Mouse (Mus musculus): Measurements from ENCODE around the gene Etv1. TPM values are rescaled to one million over a fixed set of nuclear protein-coding genes. Genes with fewer than 3 reads are reported as not detected.

Etv1 gene
- polyA plus RNA-seq, 1 experiment, result 3.4 TPM

GRCm38 (mm10) chr12:38859675-38860074, 80.5 kb downstream of the Etv1 start:
- no peaks in the 10 kb centered on the region for H3K79me3 ChIP-seq (ENCODE audit: low read depth)
- no peaks in the 10 kb centered on the region for H3K27me3 ChIP-seq (ENCODE audit: control insufficient read depth, insufficient read depth, insufficient read length)
- H3K36me3 ChIP-seq (ENCODE audit: control insufficient read depth, insufficient read depth), result no peaks in the 10 kb centered on the region
- H3ac ChIP-seq (ENCODE audit: control insufficient read depth, insufficient read length, low read depth), result no peak overlapping the region
- H3K79me2 ChIP-seq (ENCODE audit: control insufficient read depth, insufficient read depth), result no peaks in the 10 kb centered on the region
- no peak overlapping the region for H3K4me3 ChIP-seq (ENCODE audit: insufficient read depth, poor library complexity, severe bottlenecking)
- TF ChIP-seq CEBPB (IDR thresholded peaks at IDR 0.05; ENCODE audit: low read depth), result no peak
- TF ChIP-seq FOSL1 (IDR thresholded peaks at IDR 0.05; ENCODE audit: insufficient read depth, low read length, poor library complexity, severe bottlenecking), result no peak
- TF ChIP-seq MAX (IDR thresholded peaks at IDR 0.05), result no peak
- TF ChIP-seq USF1 (IDR thresholded peaks at IDR 0.05; ENCODE audit: low read depth), result no peak
- no peak for TF ChIP-seq MYOG (IDR thresholded peaks at IDR 0.05; ENCODE audit: control insufficient read depth, extremely low read depth, insufficient read length)
- TF ChIP-seq MYOD1 (IDR thresholded peaks at IDR 0.05; ENCODE audit: control insufficient read depth, insufficient read length, low read depth), result no peak
- TF ChIP-seq CTCF (IDR thresholded peaks at IDR 0.05; ENCODE audit: control insufficient read depth, insufficient read depth, insufficient read length), result no peak

GRCm38 (mm10) chr12:38860168-38861115, 81.3 kb downstream of the Etv1 start:
- Histone ChIP-seq H3K36me3 (ENCODE audit: control insufficient read depth, insufficient read depth) (no peaks in the 10 kb centered on the region), H3K27me3 (ENCODE audit: control insufficient read depth, insufficient read depth, insufficient read length) (no peaks in the 10 kb centered on the region), H3ac (ENCODE audit: control insufficient read depth, insufficient read length, low read depth) (no peak overlapping the region), H3K79me3 (ENCODE audit: low read depth) (no peaks in the 10 kb centered on the region), H3K79me2 (ENCODE audit: control insufficient read depth, insufficient read depth) (no peaks in the 10 kb centered on the region), H3K4me3 (ENCODE audit: insufficient read depth, poor library complexity, severe bottlenecking) (no peak overlapping the region)
- TF ChIP-seq USF1 (IDR thresholded peaks at IDR 0.05; ENCODE audit: low read depth) (no peak), CTCF (IDR thresholded peaks at IDR 0.05; ENCODE audit: control insufficient read depth, insufficient read depth, insufficient read length) (no peak), MAX (IDR thresholded peaks at IDR 0.05) (no peak)

- H3K79me2 ChIP-seq (ENCODE audit: control insufficient read depth, insufficient read depth), result no peaks in the 10 kb centered on the region
- H3K79me3 ChIP-seq (ENCODE audit: low read depth), result no peaks in the 10 kb centered on the region
- H3K27me3 ChIP-seq (ENCODE audit: control insufficient read depth, insufficient read depth, insufficient read length), result no peaks in the 10 kb centered on the region
- no peak for TF ChIP-seq MYOG (IDR thresholded peaks at IDR 0.05; ENCODE audit: control insufficient read depth, extremely low read depth, insufficient read length)
- TF ChIP-seq MAX (IDR thresholded peaks at IDR 0.05), result no peak
- no peak for TF ChIP-seq CEBPB (IDR thresholded peaks at IDR 0.05; ENCODE audit: low read depth)
- H3ac ChIP-seq (ENCODE audit: control insufficient read depth, insufficient read length, low read depth), result no peak overlapping the region
- no peak overlapping the region for H3K4me3 ChIP-seq (ENCODE audit: insufficient read depth, poor library complexity, severe bottlenecking)
- H3K36me3 ChIP-seq (ENCODE audit: control insufficient read depth, insufficient read depth), result no peaks in the 10 kb centered on the region
These were observed 84.2 kb downstream of the Etv1 start for GRCm38 (mm10) chr12:38863395-38863794.

GRCm38 (mm10) chr12:38863982-38864828, 85.0 kb downstream of the Etv1 start:
- Histone ChIP-seq H3ac (ENCODE audit: control insufficient read depth, insufficient read length, low read depth) (no peak overlapping the region), H3K79me3 (ENCODE audit: low read depth) (no peaks in the 10 kb centered on the region), H3K79me2 (ENCODE audit: control insufficient read depth, insufficient read depth) (no peaks in the 10 kb centered on the region), H3K36me3 (ENCODE audit: control insufficient read depth, insufficient read depth) (no peaks in the 10 kb centered on the region), H3K27me3 (ENCODE audit: control insufficient read depth, insufficient read depth, insufficient read length) (no peaks in the 10 kb centered on the region), H3K4me3 (ENCODE audit: insufficient read depth, poor library complexity, severe bottlenecking) (no peak overlapping the region)
- TF ChIP-seq USF1 (IDR thresholded peaks at IDR 0.05; ENCODE audit: low read depth) (no peak), CTCF (IDR thresholded peaks at IDR 0.05; ENCODE audit: control insufficient read depth, insufficient read depth, insufficient read length) (no peak), CEBPB (IDR thresholded peaks at IDR 0.05; ENCODE audit: low read depth) (no peak), MYOG (IDR thresholded peaks at IDR 0.05; ENCODE audit: control insufficient read depth, extremely low read depth, insufficient read length) (no peak), MAX (IDR thresholded peaks at IDR 0.05) (no peak), FOSL1 (IDR thresholded peaks at IDR 0.05; ENCODE audit: insufficient read depth, low read length, poor library complexity, severe bottlenecking) (no peak), MYOD1 (IDR thresholded peaks at IDR 0.05; ENCODE audit: control insufficient read depth, insufficient read length, low read depth) (no peak)

DNA sequence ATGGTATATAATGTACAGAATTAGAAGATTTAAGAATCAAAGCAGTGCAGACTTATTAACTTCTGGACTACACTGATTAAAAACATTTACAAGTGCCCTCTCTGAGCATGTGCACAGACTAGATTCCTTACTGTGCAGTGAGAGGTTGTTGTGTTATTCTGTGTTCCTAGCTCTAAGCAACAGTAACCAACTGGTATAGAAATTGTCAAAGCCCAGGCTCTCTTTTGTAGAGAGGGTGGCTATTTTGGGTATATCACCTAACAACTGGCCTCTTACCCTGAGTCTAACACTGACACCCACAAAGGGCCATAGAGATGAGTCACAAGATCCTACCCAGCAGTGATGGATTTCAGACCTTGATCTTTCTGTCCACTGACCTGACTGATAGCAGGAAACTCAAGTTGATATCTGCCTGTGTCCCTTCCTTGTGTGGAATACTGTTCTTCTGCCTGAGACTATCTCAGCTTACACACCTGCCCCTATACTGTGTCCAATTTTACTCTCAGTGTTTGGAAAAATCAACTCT, 95.4 kb downstream of the Etv1 start:
- H3K79me3 ChIP-seq (ENCODE audit: low read depth), result no peaks in the 10 kb centered on the region
- no peaks in the 10 kb centered on the region for H3K79me2 ChIP-seq (ENCODE audit: control insufficient read depth, insufficient read depth)
- H3ac ChIP-seq (ENCODE audit: control insufficient read depth, insufficient read length, low read depth), result no peak overlapping the region
- H3K36me3 ChIP-seq (ENCODE audit: control insufficient read depth, insufficient read depth), result no peaks in the 10 kb centered on the region
- no peaks in the 10 kb centered on the region for H3K27me3 ChIP-seq (ENCODE audit: control insufficient read depth, insufficient read depth, insufficient read length)
- no peak for TF ChIP-seq USF1 (IDR thresholded peaks at IDR 0.05; ENCODE audit: low read depth)
- no peak for TF ChIP-seq CTCF (IDR thresholded peaks at IDR 0.05; ENCODE audit: control insufficient read depth, insufficient read depth, insufficient read length)
- TF ChIP-seq MYOG (IDR thresholded peaks at IDR 0.05; ENCODE audit: control insufficient read depth, extremely low read depth, insufficient read length), result no peak
- no peak for TF ChIP-seq MYOD1 (IDR thresholded peaks at IDR 0.05; ENCODE audit: control insufficient read depth, insufficient read length, low read depth)
- no peak for TF ChIP-seq CEBPB (IDR thresholded peaks at IDR 0.05; ENCODE audit: low read depth)
- TF ChIP-seq FOSL1 (IDR thresholded peaks at IDR 0.05; ENCODE audit: insufficient read depth, low read length, poor library complexity, severe bottlenecking), result no peak
- no peak for TF ChIP-seq MAX (IDR thresholded peaks at IDR 0.05)
- H3K4me3 ChIP-seq (ENCODE audit: insufficient read depth, poor library complexity, severe bottlenecking), result no peak overlapping the region
